ENCODE assay signal across 9 mouse cellular contexts in genomic region chr5:121564468-121564895, GRCm38 (mm10). TPM values are rescaled to one million over a fixed set of nuclear protein-coding genes. Genes with fewer than 3 reads are reported as not detected.
DNase-seq lines count a peak whose midpoint lies in the region; ATAC-seq and TF ChIP-seq lines count a peak whose summit lies in the region.
"Had no signal": no experiment of that assay in that cellular context is flagged by ENCODE, and none has a peak within 500 bp of the region (broad histone marks: within the 10 kb centered on the region; RNA-seq: fewer than 3 reads in every experiment).

No protein-coding gene starts in this region.

- H3K36me3 ChIP-seq in forebrain, embryonic 15.5 days: no peaks in the 10 kb centered on the region

- peak; percentile 94 for DNase-seq in ES-CJ7 (ENCODE audit: low read depth, low spot score)
- peak; percentile 53 for DNase-seq in cerebellum, adult 11-12 months
- peak; percentile 73 for DNase-seq in heart, postnatal 25 days (ENCODE audit: low spot score)
- peak; percentile 47 to 87 for DNase-seq in layer of hippocampus, adult 18-20 months (ENCODE audit: low spot score in 2 of 2)
- peak; percentile 89 for DNase-seq in lung, adult 2 months
- peak; percentile 76 to 83 for DNase-seq in thymus, adult 18-20 months

- no peak overlapping the region for H3K27ac ChIP-seq in forebrain, embryonic 15.5 days (replicated peaks)

- no peak overlapping the region for H3K9ac ChIP-seq in forebrain, embryonic 15.5 days (replicated peaks)

- H3K9me3 ChIP-seq in forebrain, embryonic 15.5 days: no peaks in the 10 kb centered on the region

- H3K4me1 ChIP-seq in forebrain, embryonic 15.5 days: no peaks in the 10 kb centered on the region; the same call in 1 of the 2 replicates
- peaks cover 4% of the 10 kb centered on the region; the same call in 1 of the 2 replicates for H3K4me1 ChIP-seq in lung, adult 2 months (ENCODE audit: control insufficient read depth, insufficient read depth, low read length)

- TF ChIP-seq POLR2A in lung, adult 2 months (IDR thresholded peaks at IDR 0.05; ENCODE audit: borderline replicate concordance, extremely low read depth, low read depth, low read length): no peak

- intact Hi-C loops in heart, postnatal 25 days (cut with DNase I): loop anchor here (1.0 kb wide), 1 partner anchor 38 kb away; no protein-coding TSS in a partner anchor

- 14% methylated on average over 11 of the region's 11 CpGs for WGBS in forebrain, embryonic 15.5 days
- 2% methylated on average over 11 of the region's 11 CpGs for WGBS in lung, adult 2 months

- H3K4me2 ChIP-seq in forebrain, embryonic 15.5 days (replicated peaks): peak overlapping the region; percentile 19

- no peak overlapping the region for H3K4me3 ChIP-seq in forebrain, embryonic 15.5 days
- peak overlapping the region; percentile 40 for H3K4me3 ChIP-seq in lung, adult 2 months (replicated peaks; ENCODE audit: extremely low read depth, low read depth, low read length)

- TF ChIP-seq CTCF in lung, adult 2 months (IDR thresholded peaks at IDR 0.05; ENCODE audit: insufficient read depth, low read length): peak; percentile 89

- no peaks in the 10 kb centered on the region for H3K27me3 ChIP-seq in forebrain, embryonic 15.5 days

- 0 out of 2 replicates have a peak, but pooled peaks have one; percentile 48 for ATAC-seq in forebrain, embryonic 15.5 days (replicated peaks)
- ATAC-seq in neutrophil, adult 5-6 weeks (ENCODE audit: extremely low read depth, insufficient number of reproducible peaks, low FRiP score, poor library complexity, severe bottlenecking): peak; percentile 92

RNA-seq across cellular contexts. Expression of gene Mapkapk5, which starts 18.8 kb away (rescaled TPM):
- polyA plus RNA-seq in forebrain, embryonic 15.5 days (2015; fragmentation: Nextera tagmentation; extraction: Ambion mirVana): 57.1 and 61.9 TPM in 2 replicates
- total RNA-seq in heart, postnatal 25 days (2021): 10 to 100 TPM; 70.2 to 77.1 TPM
- total RNA-seq in layer of hippocampus, adult 18-20 months (2021): 10 to 100 TPM; 59.6 to 63.1 TPM
- polyA plus RNA-seq in lung, adult 2 months (2012; rRNA removed): 20.6 and 36.8 TPM in 2 replicates
- total RNA-seq in neutrophil, adult 5-6 weeks (2017): 149 and 179 TPM in 2 replicates

RNA-seq across cellular contexts. Expression of gene Adam1a, which starts 19.2 kb away (rescaled TPM):
- polyA plus RNA-seq in forebrain, embryonic 15.5 days (2015; fragmentation: Nextera tagmentation; extraction: Ambion mirVana): 3.7 and 3.8 TPM in 2 replicates
- 1 to 10 TPM; 1.8 to 2.4 TPM for total RNA-seq in heart, postnatal 25 days (2021)
- 10 to 100 TPM; 17.0 to 19.6 TPM for total RNA-seq in layer of hippocampus, adult 18-20 months (2021)
- 4.4 and 5.7 TPM in 2 replicates for polyA plus RNA-seq in lung, adult 2 months (2012; rRNA removed)
- total RNA-seq in neutrophil, adult 5-6 weeks (2017): 13.8 and 14.0 TPM in 2 replicates

RNA-seq across cellular contexts. Expression of gene Gm42878, which starts 19.2 kb away (rescaled TPM):
- not detected in 2 replicates for polyA plus RNA-seq in forebrain, embryonic 15.5 days (2015; fragmentation: Nextera tagmentation; extraction: Ambion mirVana)
- total RNA-seq in heart, postnatal 25 days (2021): not detected
- not detected for total RNA-seq in layer of hippocampus, adult 18-20 months (2021)
- 0.28 TPM in 1 of 2 replicates, not detected in the other for polyA plus RNA-seq in lung, adult 2 months (2012; rRNA removed)
- total RNA-seq in neutrophil, adult 5-6 weeks (2017): not detected in 2 replicates
- polyA plus RNA-seq: neural tube, embryonic 14.5 days had no signal

RNA-seq across cellular contexts. Expression of gene Aldh2, which starts 29.1 kb away (rescaled TPM):
- 97.5 and 97.8 TPM in 2 replicates for polyA plus RNA-seq in forebrain, embryonic 15.5 days (2015; fragmentation: Nextera tagmentation; extraction: Ambion mirVana)
- total RNA-seq in heart, postnatal 25 days (2021): 100 to 1,000 TPM; 247 TPM
- total RNA-seq in layer of hippocampus, adult 18-20 months (2021): 100 to 1,000 TPM; 136 to 161 TPM
- polyA plus RNA-seq in lung, adult 2 months (2012; rRNA removed): 1,209 and 1,438 TPM in 2 replicates
- total RNA-seq in neutrophil, adult 5-6 weeks (2017): 253 and 275 TPM in 2 replicates

RNA-seq across cellular contexts. Expression of gene Acad12, which starts 54.3 kb away (rescaled TPM):
- polyA plus RNA-seq in forebrain, embryonic 15.5 days (2015; fragmentation: Nextera tagmentation; extraction: Ambion mirVana): 1.1 and 1.2 TPM in 2 replicates
- total RNA-seq in heart, postnatal 25 days (2021): 10 to 100 TPM; 54.1 to 60.7 TPM
- 1 to 10 TPM; 6.1 to 6.8 TPM for total RNA-seq in layer of hippocampus, adult 18-20 months (2021)
- polyA plus RNA-seq in lung, adult 2 months (2012; rRNA removed): 10.1 and 10.3 TPM in 2 replicates
- total RNA-seq in neutrophil, adult 5-6 weeks (2017): 7.3 and 8.2 TPM in 2 replicates
